Mouse (Mus musculus): ENCODE data around the gene Prss40.

- TF ChIP-seq GATA1 (IDR thresholded peaks at IDR 0.05; ENCODE audit: borderline replicate concordance, low read length): no peak
- no peak for TF ChIP-seq FLI1 (IDR thresholded peaks at IDR 0.05; ENCODE audit: low read length)
These were observed 12.5 kb upstream of the Prss40 start for GRCm38 (mm10) chr1:34573221-34573620.

Measured in megakaryocyte, embryonic 14.5 days (primary cell).